Mouse (Mus musculus): ENCODE measurements around the gene Man2c1.

Gene Man2c1

DNA sequence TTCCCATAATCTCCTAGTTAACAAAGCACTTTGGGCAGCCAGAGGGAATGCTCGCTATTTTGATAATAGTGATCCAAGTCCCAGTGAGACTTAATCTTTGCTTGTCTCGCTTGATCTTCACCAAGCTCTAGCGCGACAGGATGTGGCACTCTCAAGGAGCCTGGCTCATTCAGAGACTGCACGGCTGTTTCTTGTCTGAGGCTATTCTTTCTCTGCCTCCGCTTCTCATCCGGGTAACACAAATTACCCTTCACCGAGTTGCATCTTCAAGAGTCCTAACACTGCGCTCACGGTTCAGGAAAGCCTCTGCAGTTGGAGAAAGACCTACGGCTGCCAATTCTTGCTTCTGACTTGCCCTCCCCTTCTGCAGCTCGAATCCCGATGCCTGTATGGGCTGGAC lies 27.0 kb downstream of the Man2c1 start:
- DNase-seq (ENCODE audit: low read depth), result no peak

GRCm38 (mm10) chr9:57158013-57158470 lies 27.6 kb downstream of the Man2c1 start, which contains the start of gene Commd4:
Gene Commd4 (minus strand): TSS chr9:57158331.
- DNase-seq (ENCODE audit: low read depth), result peak; percentile 85

- DNase-seq (ENCODE audit: low read depth), result no peak
Observed at GRCm38 (mm10) chr9:57158506-57158905, 28.0 kb downstream of the Man2c1 start.

GRCm38 (mm10) chr9:57162496-57162895 lies 32.0 kb downstream of the Man2c1 start:
- DNase-seq (ENCODE audit: low read depth), result no peak

DNA sequence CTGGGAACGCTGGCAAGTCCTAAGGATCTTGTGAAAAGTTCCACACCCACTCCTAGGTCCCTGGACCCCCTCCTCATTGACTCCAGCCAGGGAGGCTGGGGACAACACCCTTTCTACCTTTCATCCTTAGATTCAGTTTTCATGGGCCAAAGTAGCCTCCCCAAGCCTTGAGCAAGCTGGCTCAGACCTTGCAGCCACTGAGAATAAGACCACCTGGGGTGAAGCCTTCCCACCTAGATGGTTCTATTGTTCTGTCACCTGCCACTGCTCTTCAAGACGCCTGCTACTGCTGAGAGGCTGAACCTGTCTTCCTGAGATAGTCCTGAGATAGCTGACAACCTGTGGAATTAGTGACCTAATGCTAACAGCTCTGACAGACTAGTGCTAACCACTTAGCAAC lies 32.6 kb downstream of the Man2c1 start:
- DNase-seq (ENCODE audit: low read depth), result no peak

- DNase-seq (ENCODE audit: low read depth), result no peak
Observed at GRCm38 (mm10) chr9:57166173-57166572, 35.7 kb downstream of the Man2c1 start.

- no peak for DNase-seq (ENCODE audit: low read depth)
Observed at GRCm38 (mm10) chr9:57168411-57168810, 37.9 kb downstream of the Man2c1 start.

Measured in c-Kit-positive CD71-positive TER-119-negative erythroid progenitor cells, embryonic 14.5 days (primary cell).